Mouse (Mus musculus): ENCODE data around the gene Adam12.

The Adam12 gene

GRCm38 (mm10) chr7:134224741-134225612, 7.0 kb downstream of the Adam12 start:
- no peak for DNase-seq (ENCODE audit: low read depth)

DNA sequence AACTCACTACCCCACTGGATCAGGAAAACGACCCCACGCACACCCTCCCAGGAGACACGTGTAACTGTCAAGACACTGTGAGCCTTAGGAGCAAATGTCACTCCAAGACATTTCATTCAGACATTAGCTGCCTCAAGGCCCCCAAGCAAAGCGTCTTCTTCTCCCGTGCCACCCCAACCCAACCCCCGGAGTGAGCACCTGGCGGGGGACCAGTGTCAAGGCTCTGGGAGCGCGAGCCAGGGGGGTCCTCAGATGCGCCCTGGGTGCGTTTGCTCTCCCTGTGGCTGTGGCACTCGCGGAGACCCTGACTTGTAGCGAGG, 7.6 kb downstream of the Adam12 start:
- DNase-seq (ENCODE audit: low read depth): no peak

- peak; percentile 28 for DNase-seq (ENCODE audit: low read depth)
These were observed 8.3 kb downstream of the Adam12 start for GRCm38 (mm10) chr7:134223444-134224161.

DNA sequence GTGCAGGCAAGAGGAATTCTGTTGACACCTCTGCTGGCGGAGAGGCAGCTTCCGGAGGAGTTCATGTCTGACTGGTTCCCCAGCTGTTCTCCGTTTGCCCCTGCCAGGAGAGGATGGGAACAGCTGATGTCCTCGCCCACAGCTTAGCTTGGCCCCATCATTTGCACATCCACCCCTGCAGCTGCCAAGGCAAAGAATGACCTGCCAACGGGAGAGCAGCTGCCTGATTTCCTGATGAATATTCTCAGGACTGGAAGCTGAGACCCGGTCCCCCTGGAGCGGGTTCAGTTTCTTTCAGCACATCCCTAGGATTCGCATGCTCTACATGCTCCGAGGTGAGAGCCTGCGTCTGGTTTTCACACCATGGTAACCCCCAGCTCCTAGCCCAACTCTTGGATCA, 24.0 kb downstream of the Adam12 start:
- no peak for DNase-seq (ENCODE audit: low read depth)

- no peak for DNase-seq (ENCODE audit: low read depth)
These were observed 38.9 kb downstream of the Adam12 start for GRCm38 (mm10) chr7:134193089-134193488.

GRCm38 (mm10) chr7:134190101-134190500, 41.8 kb downstream of the Adam12 start:
- DNase-seq (ENCODE audit: low read depth): no peak

GRCm38 (mm10) chr7:134188565-134188964, 43.4 kb downstream of the Adam12 start:
- no peak for DNase-seq (ENCODE audit: low read depth)

GRCm38 (mm10) chr7:134187946-134188345, 44.0 kb downstream of the Adam12 start:
- no peak for DNase-seq (ENCODE audit: low read depth)

- no peak for DNase-seq (ENCODE audit: low read depth)
These were observed 45.4 kb downstream of the Adam12 start for GRCm38 (mm10) chr7:134186497-134186896.

DNA sequence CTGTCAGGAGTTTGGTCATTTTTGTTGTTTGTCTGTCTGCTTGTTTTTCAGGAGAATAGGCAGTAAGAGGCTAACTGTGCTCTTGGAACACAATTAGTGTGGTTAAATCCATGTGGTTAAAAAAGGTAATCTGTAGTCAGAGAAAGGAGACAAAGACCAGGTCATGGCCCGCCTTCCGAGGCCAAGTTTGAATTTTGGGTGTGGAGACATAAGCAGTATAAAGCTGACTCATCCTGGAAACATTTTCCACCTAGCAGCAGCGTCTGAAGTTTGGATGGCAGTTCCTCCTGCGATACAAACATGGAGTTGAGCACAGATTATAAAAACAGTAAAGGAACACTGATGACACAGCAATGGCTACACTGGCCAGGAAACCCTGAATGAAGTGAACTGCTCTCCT, 46.2 kb downstream of the Adam12 start:
- no peak for DNase-seq (ENCODE audit: low read depth)

GRCm38 (mm10) chr7:134181717-134182116, 50.2 kb downstream of the Adam12 start:
- DNase-seq (ENCODE audit: low read depth): no peak

DNA sequence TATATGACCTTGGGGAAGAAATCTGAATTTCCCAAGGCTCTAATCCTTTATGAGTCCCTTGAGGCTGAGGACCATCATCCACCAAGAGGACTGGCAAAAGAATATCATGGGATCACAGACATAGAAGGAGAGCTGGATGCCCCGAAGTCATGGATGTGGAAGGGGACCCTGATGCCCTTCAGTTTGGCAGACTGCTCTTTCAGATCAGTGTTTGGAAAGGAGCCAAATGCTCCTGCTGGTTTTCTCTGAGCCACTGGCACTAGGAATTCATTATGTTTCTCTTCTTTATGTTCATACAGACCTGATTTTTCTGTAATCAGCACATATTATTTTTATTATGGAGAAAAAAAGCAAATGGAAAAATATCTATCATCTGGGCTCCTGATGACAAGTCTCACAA, 50.9 kb downstream of the Adam12 start:
- DNase-seq (ENCODE audit: low read depth): no peak

DNA sequence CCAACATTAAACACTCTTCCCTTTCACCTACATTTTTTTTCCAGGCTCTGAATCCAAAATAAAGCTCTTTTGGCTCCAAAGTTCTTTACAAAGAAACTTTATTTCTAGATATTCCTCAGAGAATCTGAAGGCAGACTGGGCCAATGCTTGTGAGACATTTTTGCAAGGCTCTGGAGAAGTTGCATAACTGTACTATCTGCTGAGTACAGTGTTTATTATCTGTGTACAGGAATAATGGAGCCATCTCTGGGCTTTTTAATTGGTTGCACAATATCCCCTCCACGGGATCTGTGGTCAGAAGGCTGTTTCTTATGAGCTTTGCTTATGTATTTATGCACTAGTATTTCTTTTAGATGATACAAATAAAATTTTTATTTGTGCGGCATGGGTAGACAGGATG, 54.9 kb downstream of the Adam12 start:
- no peak for DNase-seq (ENCODE audit: low read depth)

GRCm38 (mm10) chr7:134175201-134175600, 56.7 kb downstream of the Adam12 start:
- no peak for DNase-seq (ENCODE audit: low read depth)

GRCm38 (mm10) chr7:134173442-134174090, 58.4 kb downstream of the Adam12 start:
- DNase-seq (ENCODE audit: low read depth): no peak

GRCm38 (mm10) chr7:134170180-134170910, 61.6 kb downstream of the Adam12 start:
- no peak for DNase-seq (ENCODE audit: low read depth)

DNA sequence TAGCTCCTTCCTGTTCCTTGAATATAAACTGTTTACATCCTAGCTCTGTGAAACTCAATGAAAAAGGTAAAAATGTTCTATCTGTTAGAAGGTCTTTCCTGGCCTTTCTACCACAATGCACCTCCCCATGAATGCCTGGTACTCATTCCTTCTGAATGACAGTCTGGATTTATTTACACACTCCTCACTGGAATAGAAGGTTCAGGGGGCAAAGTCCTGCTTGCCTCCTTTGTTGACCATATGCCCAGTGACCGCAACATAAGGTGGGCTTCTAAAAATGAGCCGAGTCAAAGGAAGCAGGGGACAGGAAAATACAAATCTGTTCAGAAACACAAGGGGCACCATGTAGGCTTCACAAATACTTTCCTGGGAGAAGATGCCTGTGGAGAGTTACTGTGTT, 62.2 kb downstream of the Adam12 start:
- no peak for DNase-seq (ENCODE audit: low read depth)

GRCm38 (mm10) chr7:134167586-134167985, 64.4 kb downstream of the Adam12 start:
- no peak for DNase-seq (ENCODE audit: low read depth)

DNA sequence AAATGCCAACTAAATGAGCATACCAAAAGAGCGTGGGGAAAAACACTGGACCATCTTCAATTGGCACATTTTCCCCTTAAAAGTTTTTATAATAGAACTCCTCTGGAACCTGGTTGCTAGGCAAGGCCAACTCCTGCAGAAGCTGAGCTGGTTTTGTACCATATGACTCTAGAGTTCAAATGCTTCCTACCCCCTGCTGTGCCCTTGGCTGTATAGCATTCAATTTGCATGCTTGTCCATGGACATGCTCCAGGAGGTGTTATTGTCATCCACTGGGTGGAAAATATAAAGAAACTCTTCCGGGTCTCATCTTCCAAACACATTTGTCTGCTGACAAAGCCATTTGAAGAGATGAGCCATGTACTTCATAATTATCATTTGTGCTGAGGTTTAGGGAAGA, 68.2 kb downstream of the Adam12 start:
- no peak for DNase-seq (ENCODE audit: low read depth)

GRCm38 (mm10) chr7:134162886-134163285, 69.1 kb downstream of the Adam12 start:
- DNase-seq (ENCODE audit: low read depth): no peak

DNA sequence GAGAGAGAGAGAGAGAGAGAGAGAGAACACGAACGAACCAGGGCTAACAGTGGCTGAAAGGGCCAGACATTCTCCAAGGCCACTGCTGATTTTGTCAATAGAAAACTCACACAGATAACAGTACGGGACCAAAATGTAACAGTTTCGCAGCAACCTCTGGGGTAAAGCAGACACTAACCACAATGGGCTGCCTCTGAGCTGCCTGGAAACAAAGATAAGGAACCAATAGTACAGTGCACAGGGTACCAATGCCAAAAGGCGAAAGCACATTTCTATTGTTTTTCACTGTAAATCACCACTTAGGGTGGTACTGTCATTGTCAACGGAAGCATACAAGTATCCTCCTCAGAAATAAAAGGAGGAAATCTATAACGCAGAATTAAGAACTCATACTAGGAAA, 72.3 kb downstream of the Adam12 start:
- no peak for DNase-seq (ENCODE audit: low read depth)

GRCm38 (mm10) chr7:134151330-134151729, 80.6 kb downstream of the Adam12 start:
- no peak for DNase-seq (ENCODE audit: low read depth)

Measured in c-Kit-positive CD71-positive TER-119-negative erythroid progenitor cells, embryonic 14.5 days (primary cell).